Mouse (Mus musculus): ENCODE data around the gene Il21r.

Il21r gene

DNA sequence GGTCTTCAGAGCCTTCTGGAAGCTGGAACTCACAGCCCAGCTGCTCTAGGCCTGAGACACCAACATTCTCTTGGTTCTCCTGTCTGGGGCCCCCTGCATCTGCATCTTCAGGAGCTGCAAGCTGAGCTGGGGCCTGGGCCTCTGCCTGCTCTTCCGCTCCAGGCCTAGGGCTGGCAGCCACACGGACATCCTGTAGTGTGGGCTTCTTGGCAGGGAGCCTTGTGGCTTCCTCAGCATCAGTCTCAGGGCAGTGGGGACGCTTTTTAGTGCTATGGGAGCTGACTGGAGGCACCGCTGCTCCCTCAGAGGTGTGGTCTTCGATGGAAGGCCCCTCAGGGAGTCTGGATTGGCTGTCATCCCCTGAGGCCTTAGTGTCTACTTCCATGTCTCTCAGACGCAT is 40.7 kb downstream of the Il21r start:
- DNase-seq (ENCODE audit: low spot score in 2 of 2), result no peak

DNA sequence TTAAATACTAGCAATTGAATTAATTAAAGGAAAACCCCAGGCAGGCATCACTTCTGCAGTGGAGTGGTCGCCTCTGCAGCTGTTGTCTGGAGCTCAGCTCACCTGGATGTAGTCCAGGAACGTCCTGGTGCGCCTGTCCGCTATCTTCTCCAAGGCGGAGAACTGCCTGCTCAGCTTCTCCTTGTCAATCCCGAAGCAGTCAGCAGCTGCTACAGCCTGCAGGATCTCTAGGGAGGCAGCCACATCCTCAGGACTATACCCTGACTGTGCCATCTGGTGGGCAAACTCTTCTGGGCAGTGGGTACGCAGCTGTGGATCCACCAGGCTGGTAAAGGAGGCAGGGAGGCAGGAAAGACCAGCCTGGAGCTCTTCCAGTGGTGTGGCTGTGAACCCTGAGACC is 42.2 kb downstream of the Il21r start:
- DNase-seq (ENCODE audit: low spot score in 2 of 2), result no peak

DNA sequence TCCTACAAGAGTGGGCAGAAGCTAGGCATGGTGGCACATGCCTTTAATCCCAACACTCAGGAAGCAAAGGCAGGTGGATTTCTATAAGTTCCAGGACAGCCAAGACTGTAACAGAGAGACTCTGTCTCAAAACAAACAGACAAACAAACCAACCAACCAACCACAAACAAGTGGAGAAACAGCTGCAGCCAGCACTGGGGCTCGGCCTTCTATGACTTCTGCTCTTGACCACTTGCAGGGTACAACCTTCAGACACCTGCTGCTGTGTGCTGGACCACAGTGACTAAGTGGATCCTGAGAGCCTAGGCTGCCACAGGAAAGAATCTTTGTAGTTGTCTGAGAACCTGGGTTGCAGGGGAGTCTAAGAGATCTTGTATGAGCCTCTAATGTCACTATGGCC is 45.8 kb downstream of the Il21r start:
- no peak for DNase-seq (ENCODE audit: low spot score in 2 of 2)

DNA sequence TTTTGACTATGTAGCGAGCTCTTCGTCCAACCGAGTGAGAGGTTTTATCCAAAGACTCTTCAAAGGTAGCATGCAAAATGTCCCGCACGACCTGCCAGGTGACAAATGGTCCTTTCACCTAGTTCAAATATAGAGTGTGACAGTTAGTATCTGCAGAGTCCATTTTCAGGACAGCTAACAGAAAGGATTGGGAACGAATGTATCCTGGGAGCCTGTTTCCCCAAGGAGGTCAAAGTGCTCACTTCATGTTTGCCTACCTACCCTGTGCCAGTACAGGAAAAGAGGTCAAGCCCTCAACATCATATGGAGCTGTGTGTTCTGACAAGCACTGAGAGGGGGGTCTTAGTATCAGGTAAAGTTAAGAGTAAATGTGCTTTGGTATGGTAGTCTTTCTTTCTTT is 54.3 kb downstream of the Il21r start:
- DNase-seq (ENCODE audit: low spot score in 2 of 2), result no peak

DNA sequence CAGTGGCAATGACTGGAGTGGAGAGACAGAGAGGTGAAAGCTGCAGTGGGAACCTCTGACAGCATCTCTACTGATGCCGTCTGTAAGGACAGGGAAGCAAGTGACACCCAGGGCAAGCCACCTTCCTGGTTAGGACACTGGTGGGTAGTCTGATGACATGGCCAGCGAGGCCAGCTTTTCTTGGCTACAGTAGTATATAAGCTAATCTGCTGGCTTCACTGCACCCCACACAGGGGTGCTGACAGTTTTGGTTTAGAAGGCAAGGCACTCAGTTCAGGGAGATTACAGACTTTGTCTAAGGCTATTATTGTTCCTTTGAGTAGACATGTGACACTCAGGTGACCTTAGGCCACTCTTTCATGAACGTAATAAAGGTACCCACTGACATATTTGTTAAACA is 60.4 kb downstream of the Il21r start:
- DNase-seq (ENCODE audit: low spot score in 2 of 2), result no peak

DNA sequence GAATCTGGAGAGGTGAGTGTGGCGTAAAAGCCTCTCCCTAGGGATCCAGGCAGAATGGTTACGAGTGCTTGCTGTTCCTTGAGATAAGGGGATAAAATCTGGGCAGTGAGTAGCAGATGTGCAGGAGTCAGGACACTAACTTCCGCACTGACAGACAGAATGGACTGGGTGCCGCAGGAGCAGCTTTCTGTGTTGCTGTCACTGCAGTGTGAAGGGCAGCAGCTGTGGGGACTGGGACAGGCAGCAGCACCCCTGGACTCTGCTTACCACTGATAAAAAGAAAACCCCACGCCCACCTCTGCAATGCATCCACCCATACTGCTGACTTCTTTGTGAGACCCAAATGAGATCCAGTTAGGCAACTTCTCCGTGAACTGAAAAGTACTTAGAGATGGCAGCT is 67.6 kb downstream of the Il21r start:
- no peak for DNase-seq (ENCODE audit: low spot score in 2 of 2)

DNA sequence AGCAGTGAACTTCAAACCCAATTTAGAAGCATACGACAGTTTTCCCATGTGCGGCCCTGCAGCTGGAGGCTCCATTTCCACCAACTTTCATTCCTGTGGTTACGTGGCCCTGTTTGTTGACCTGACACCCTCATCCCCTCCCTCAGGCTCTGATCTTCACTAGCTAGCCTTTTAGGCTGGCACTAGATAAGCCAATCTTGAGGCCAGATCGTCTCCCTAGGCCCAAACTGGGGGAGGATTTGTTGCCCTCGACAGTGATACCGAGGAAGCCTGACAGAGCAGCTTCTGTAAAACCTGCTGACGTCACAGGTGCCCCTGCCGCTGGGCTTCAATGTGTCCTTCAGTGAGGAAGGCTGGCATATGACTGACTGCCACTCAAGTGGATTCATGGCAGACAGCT is 68.2 kb downstream of the Il21r start:
- no peak for DNase-seq (ENCODE audit: low spot score in 2 of 2)

DNA sequence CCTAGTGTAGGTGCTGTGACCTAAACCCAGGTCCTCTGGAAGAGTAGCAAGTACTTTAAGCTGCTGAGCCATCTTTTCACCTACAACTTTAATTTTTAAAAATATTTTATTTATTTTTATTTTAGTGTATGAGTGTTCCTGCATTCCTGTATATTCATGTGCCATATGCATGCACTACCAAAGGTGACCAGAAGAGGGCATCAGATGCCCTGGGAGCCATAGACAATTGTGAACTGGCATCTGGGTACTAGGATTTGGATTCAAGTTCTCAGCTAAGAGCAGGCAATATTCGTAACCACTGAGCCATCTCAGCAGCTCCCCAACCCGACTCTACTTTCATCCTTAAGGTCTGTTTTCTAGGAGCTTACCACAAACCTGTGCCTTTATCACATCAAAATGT is 71.7 kb downstream of the Il21r start:
- DNase-seq (ENCODE audit: low spot score in 2 of 2), result peak in 1 of 2 experiments; percentile 61

DNA sequence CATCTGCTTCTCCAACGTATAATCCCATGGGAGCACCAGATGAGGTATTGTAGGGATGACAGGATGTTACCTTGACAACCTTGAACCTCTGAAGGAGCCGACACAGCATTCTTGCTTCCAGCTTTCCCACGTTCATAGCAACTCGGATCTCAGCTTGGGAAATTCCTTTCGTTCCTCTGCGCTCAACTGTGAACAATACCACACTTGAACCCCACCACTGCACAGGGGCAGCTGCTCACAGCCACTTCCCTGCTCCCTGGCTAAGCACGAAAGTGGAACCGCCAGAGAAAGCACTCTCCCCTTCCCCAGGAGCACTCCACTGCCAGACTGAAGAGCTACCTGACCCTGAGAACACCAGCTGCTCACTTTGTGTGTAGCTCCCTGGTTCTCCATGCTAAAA is 75.5 kb downstream of the Il21r start:
- no peak for DNase-seq (ENCODE audit: low spot score in 2 of 2)

DNA sequence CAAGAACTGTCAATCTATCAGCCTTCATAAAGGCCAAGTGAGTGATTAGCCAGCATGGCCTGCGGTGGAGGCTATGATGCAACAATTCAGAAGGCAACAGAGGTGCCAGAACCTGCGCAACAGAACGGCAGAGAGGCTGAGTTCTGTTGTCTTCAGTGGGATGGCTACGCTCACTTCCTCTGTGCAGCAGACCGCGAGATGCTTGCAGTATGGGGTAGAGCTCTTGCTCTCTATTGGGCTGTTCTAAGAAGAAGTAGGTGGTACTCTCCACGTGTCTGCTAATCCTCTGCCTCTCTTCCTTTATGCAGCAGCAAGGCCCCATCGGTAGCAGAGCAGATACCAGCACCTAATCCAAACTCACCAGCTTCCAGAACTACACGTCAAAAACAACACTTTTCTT is 76.7 kb downstream of the Il21r start:
- DNase-seq (ENCODE audit: low spot score in 2 of 2), result no peak

Measured in thymus, postnatal 10 days (tissue).